Comparison of ENCODE assay signal across 8 mouse cellular contexts in the genomic region with DNA sequence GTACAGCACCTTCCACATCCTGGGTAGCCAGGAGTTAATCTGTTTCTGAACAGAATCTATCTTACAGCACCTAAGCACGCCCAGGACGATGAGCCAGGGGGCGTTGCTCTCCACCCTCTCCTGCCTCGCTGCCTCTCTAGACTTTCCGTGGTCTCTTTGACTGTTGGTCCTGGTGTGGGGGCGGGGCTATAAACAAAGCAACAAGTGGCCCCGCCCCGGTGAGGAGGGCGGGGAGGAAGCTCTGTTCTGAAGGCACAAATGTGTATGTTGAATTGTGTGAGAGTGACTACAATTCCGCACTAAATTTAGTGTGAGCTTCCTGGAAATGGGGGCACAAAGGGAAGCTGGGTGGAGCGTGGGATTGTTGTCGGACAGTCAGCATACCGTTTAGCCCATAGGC. TPM values are rescaled to one million over a fixed set of nuclear protein-coding genes. Genes with fewer than 3 reads are reported as not detected.
DNase-seq lines count a peak whose midpoint lies in the region; ATAC-seq lines count a peak whose summit lies in the region.

No protein-coding gene starts in this region.

- 19% methylated on average over 13 of the region's 13 CpGs for WGBS in embryonic facial prominence, embryonic 11.5 days

- H3K4me2 ChIP-seq in embryonic facial prominence, embryonic 11.5 days (ENCODE audit: low read depth, low read length), result no peak overlapping the region

- no peak overlapping the region for H3K27ac ChIP-seq in embryonic facial prominence, embryonic 11.5 days (replicated peaks; ENCODE audit: low read depth, low read length)

- no peak; the same call in 1 of the 2 replicates for ATAC-seq in embryonic facial prominence, embryonic 11.5 days (replicated peaks; ENCODE audit: insufficient number of reproducible peaks, low FRiP score, low TSS enrichment, low read depth)
- peak; percentile 100 for ATAC-seq in megakaryocyte-erythroid progenitor cell, adult 5-6 weeks (replicated peaks; ENCODE audit: low FRiP score, low TSS enrichment, poor library complexity, severe bottlenecking)

- no peaks in the 10 kb centered on the region for H3K4me1 ChIP-seq in embryonic facial prominence, embryonic 11.5 days (ENCODE audit: control insufficient read depth, insufficient read depth, low read length)

- 0 out of 2 replicates have a peak overlapping the region, but pooled peaks have one; percentile 10 for H3K9ac ChIP-seq in embryonic facial prominence, embryonic 11.5 days (replicated peaks; ENCODE audit: low read length)

- H3K27me3 ChIP-seq in embryonic facial prominence, embryonic 11.5 days (ENCODE audit: control insufficient read depth, insufficient read depth, low read length), result no peaks in the 10 kb centered on the region

- H3K4me3 ChIP-seq in embryonic facial prominence, embryonic 11.5 days (ENCODE audit: low read depth, low read length), result no peak overlapping the region

- DNase-seq in ovary, adult 18-20 months (ENCODE audit: low spot score), result peak; percentile 29
- DNase-seq in ovary, postnatal 14 days (ENCODE audit: low spot score), result no peak
- DNase-seq in embryonic facial prominence, embryonic 11.5 days (ENCODE audit: low spot score), result peak; percentile 72
- peak; percentile 73 for DNase-seq in heart, postnatal 10 days
- peak; percentile 79 to 80 for DNase-seq in kidney, postnatal 25 days
- peak; percentile 62 to 71 for DNase-seq in spleen, postnatal 14 days (ENCODE audit: low spot score in 2 of 2)
- no peak for DNase-seq in MN1 (ENCODE audit: low spot score)

- intact Hi-C loops in heart, postnatal 10 days (cut with DNase I), result no loop called here

- H3K36me3 ChIP-seq in embryonic facial prominence, embryonic 11.5 days (replicated peaks; ENCODE audit: control insufficient read depth, insufficient read depth, low read depth, low read length), result no peaks in the 10 kb centered on the region

- no peaks in the 10 kb centered on the region for H3K9me3 ChIP-seq in embryonic facial prominence, embryonic 11.5 days (replicated peaks; ENCODE audit: control insufficient read depth, low read length)

RNA-seq across cellular contexts. Expression of gene Heg1, which starts 30.1 kb away (rescaled TPM):
- 11.5 and 12.4 TPM in 2 replicates for polyA plus RNA-seq in embryonic facial prominence, embryonic 11.5 days (2014; fragmentation: Nextera tagmentation; extraction: Ambion mirVana)
- total RNA-seq in heart, postnatal 10 days (2021), result 100 to 1,000 TPM; 234 to 263 TPM
- total RNA-seq in megakaryocyte-erythroid progenitor cell, adult 5-6 weeks (2014; fragmentation: Nextera tagmentation), result 54.2 and 70.0 TPM in 2 replicates
- 88.3 and 91.5 TPM in 2 replicates for total RNA-seq in megakaryocyte-erythroid progenitor cell, adult 5-6 weeks (2017)

Comparison
In these comparisons a context has a peak if more than half of its experiments do, and no peak if none do; other contexts are left out.
1. DNase-seq: peak in ovary, adult 18-20 months (single experiment), embryonic facial prominence, embryonic 11.5 days (single experiment), heart, postnatal 10 days (2 of 2), kidney, postnatal 25 days (2 of 2) and spleen, postnatal 14 days (2 of 2); none in ovary, postnatal 14 days (single experiment) and MN1 (single experiment).